Mouse (Mus musculus): ENCODE data around the gene Ccdc174.
"Not testable (repeated sequence)": the region's sequence is repeated elsewhere in the genome, so short reads cannot be mapped to it uniquely, and the experiment has no call there.

Ccdc174 gene

GRCm38 (mm10) chr6:91877885-91878651 lies at the start of gene Ccdc174:
TSS of gene Ccdc174 (plus strand) at chr6:91878053.
- peak; percentile 98 for DNase-seq (ENCODE audit: low read depth, low spot score)

- DNase-seq (ENCODE audit: low read depth, low spot score) = no peak
Measured at GRCm38 (mm10) chr6:91832863-91833440, 44.9 kb upstream of the Ccdc174 start.

- peak; percentile 78 for DNase-seq (ENCODE audit: low read depth, low spot score)
Measured at GRCm38 (mm10) chr6:91839010-91839871, 38.6 kb upstream of the Ccdc174 start.

GRCm38 (mm10) chr6:91842897-91843627 lies 34.8 kb upstream of the Ccdc174 start:
- peak; percentile 53 for DNase-seq (ENCODE audit: low read depth, low spot score)

GRCm38 (mm10) chr6:91843628-91844153 lies 34.2 kb upstream of the Ccdc174 start:
- DNase-seq (ENCODE audit: low read depth, low spot score) = peak; percentile 34

- DNase-seq (ENCODE audit: low read depth, low spot score) = peak; percentile 80
Measured at GRCm38 (mm10) chr6:91852550-91852949, 25.3 kb upstream of the Ccdc174 start.

- no peak for DNase-seq (ENCODE audit: low read depth, low spot score)
Measured at GRCm38 (mm10) chr6:91858339-91858738, 19.5 kb upstream of the Ccdc174 start.

GRCm38 (mm10) chr6:91862848-91863247 lies 15.0 kb upstream of the Ccdc174 start:
- DNase-seq (ENCODE audit: low read depth, low spot score) = no peak

GRCm38 (mm10) chr6:91864595-91864994 lies 13.3 kb upstream of the Ccdc174 start:
- DNase-seq (ENCODE audit: low read depth, low spot score) = no peak

- no peak for DNase-seq (ENCODE audit: low read depth, low spot score)
Measured at GRCm38 (mm10) chr6:91865601-91866000, 12.3 kb upstream of the Ccdc174 start.

GRCm38 (mm10) chr6:91868091-91868490 lies 9.8 kb upstream of the Ccdc174 start:
- DNase-seq (ENCODE audit: low read depth, low spot score) = no peak

- DNase-seq (ENCODE audit: low read depth, low spot score) = no peak
Measured at GRCm38 (mm10) chr6:91872781-91873180, 5.1 kb upstream of the Ccdc174 start.

GRCm38 (mm10) chr6:91883859-91884258 lies 6.0 kb downstream of the Ccdc174 start:
- no peak for DNase-seq (ENCODE audit: low read depth, low spot score)

GRCm38 (mm10) chr6:91889255-91889906 lies 11.5 kb downstream of the Ccdc174 start:
- no peak for DNase-seq (ENCODE audit: low read depth, low spot score)

- DNase-seq (ENCODE audit: low read depth, low spot score) = no peak
Measured at GRCm38 (mm10) chr6:91890615-91891014, 12.8 kb downstream of the Ccdc174 start.

- no peak for DNase-seq (ENCODE audit: low read depth, low spot score)
Measured at GRCm38 (mm10) chr6:91891776-91892175, 13.9 kb downstream of the Ccdc174 start.

- DNase-seq (ENCODE audit: low read depth, low spot score) = no peak
Measured at GRCm38 (mm10) chr6:91896783-91897182, 18.9 kb downstream of the Ccdc174 start.

- DNase-seq (ENCODE audit: low read depth, low spot score) = peak; percentile 78
Measured at GRCm38 (mm10) chr6:91901505-91901904, 23.7 kb downstream of the Ccdc174 start.

- DNase-seq (ENCODE audit: low read depth, low spot score) = not testable (repeated sequence)
Measured at GRCm38 (mm10) chr6:91902509-91902908, 24.7 kb downstream of the Ccdc174 start, which contains the start of gene 4930590J08Rik. TSS of gene 4930590J08Rik (plus strand) at chr6:91902809.

- peak; percentile 60 for DNase-seq (ENCODE audit: low read depth, low spot score)
Measured at GRCm38 (mm10) chr6:91914011-91914410, 36.2 kb downstream of the Ccdc174 start.

- no peak for DNase-seq (ENCODE audit: low read depth, low spot score)
Measured at GRCm38 (mm10) chr6:91917286-91917685, 39.4 kb downstream of the Ccdc174 start.

Measured in ZHBTc4 (cell line).